Mouse (Mus musculus) forebrain, embryonic 12.5 days (tissue): ENCODE results near the gene Pja2. TPM values are rescaled to one million over a fixed set of nuclear protein-coding genes. Genes with fewer than 3 reads are reported as not detected.

Source experiments
- ATAC-seq: fragments of 200-750 bp; cut with Nextera tagmentation; 2 replicates; pipeline ENCODE4 v1.8.0; 2017; ENCODE audit warnings: moderate TSS enrichment; ENCODE audit not compliant: low FRiP score
- H3K27ac ChIP-seq: fragments of 300-500 bp; sonication (generic); 2 replicates; pipeline ENCODE4 v1.5.1; 2016; ENCODE audit warnings: mild to moderate bottlenecking
- H3K27me3 ChIP-seq: fragments of 300-500 bp; sonication (generic); 2 replicates; pipeline ENCODE4 v1.6.1; 2016; ENCODE audit warnings: mild to moderate bottlenecking
- H3K36me3 ChIP-seq: fragments of 300-500 bp; sonication (generic); replicated peaks from 2 replicates; pipeline ENCODE4 v1.6.1; 2016; ENCODE audit warnings: mild to moderate bottlenecking
- H3K4me1 ChIP-seq: fragments of 300-500 bp; sonication (generic); 2 replicates; pipeline ENCODE4 v1.6.1; 2016
- H3K4me2 ChIP-seq: fragments of 300-500 bp; sonication (generic); 2 replicates; pipeline ENCODE4 v1.6.1; 2016; ENCODE audit warnings: mild to moderate bottlenecking, moderate library complexity
- H3K4me3 ChIP-seq: fragments of 300-500 bp; sonication (generic); replicated peaks from 2 replicates; pipeline ENCODE4 v1.5.1; 2016; ENCODE audit warnings: mild to moderate bottlenecking
- H3K9ac ChIP-seq: fragments of 300-500 bp; sonication (generic); 2 replicates; pipeline ENCODE4 v1.6.1; 2016; ENCODE audit warnings: mild to moderate bottlenecking
- H3K9me3 ChIP-seq: fragments of 300-500 bp; sonication (generic); 2 replicates; pipeline ENCODE4 v1.6.1; 2016
- WGBS: fragments of 180-500 bp; shearing (Covaris S2); methylation state at CpG from one replicate; pipeline ENCODE4 v1.1.7; 2016; 5-methylcytosine and 5-hydroxymethylcytosine counted together
- polyA plus RNA-seq: library from polyadenylated mRNA; unstranded; fragments of >200 nt; fragmentation: Nextera tagmentation; extraction: Ambion mirVana; gene quantifications from 2 replicates; pipeline ENCODE4 v1.2.1, GENCODE M21; 2016

Pja2 gene
- polyA plus RNA-seq, result 84.2 and 87.0 TPM in 2 replicates

- ATAC-seq, result peak; percentile 100
- H3K4me3 ChIP-seq, result peak within 1 kb of the TSS; percentile 93
- H3K9me3 ChIP-seq, result no peaks in the 10 kb centered on the region
- H3K27me3 ChIP-seq, result no peaks in the 10 kb centered on the region
- no peaks in the 10 kb centered on the region for H3K36me3 ChIP-seq
- peak within 1 kb of the TSS; percentile 96 for H3K9ac ChIP-seq
- H3K4me2 ChIP-seq, result peak within 1 kb of the TSS; percentile 80
- WGBS, result under 1% methylated on average over 41 of the region's 60 CpGs
- peaks cover 12% of the 10 kb centered on the region for H3K4me1 ChIP-seq
- H3K27ac ChIP-seq, result peak within 1 kb of the TSS; percentile 98
These were observed at the start of gene Pja2 for GRCm38 (mm10) chr17:64331898-64332769. Gene Pja2 (minus strand): TSS chr17:64331916.

- Histone ChIP-seq H3K4me3 (no peak overlapping the region), H3K9me3 (no peaks in the 10 kb centered on the region), H3K9ac (no peak overlapping the region), H3K36me3 (no peaks in the 10 kb centered on the region), H3K27ac (no peak overlapping the region), H3K27me3 (no peaks in the 10 kb centered on the region), H3K4me2 (no peak overlapping the region), H3K4me1 (no peaks in the 10 kb centered on the region)
- peak; percentile 85; the same call in 1 of the 2 replicates for ATAC-seq
- WGBS, result 66% methylated on average over 4 of the region's 4 CpGs
These were observed 43.6 kb upstream of the Pja2 start for GRCm38 (mm10) chr17:64375327-64375726.

DNA sequence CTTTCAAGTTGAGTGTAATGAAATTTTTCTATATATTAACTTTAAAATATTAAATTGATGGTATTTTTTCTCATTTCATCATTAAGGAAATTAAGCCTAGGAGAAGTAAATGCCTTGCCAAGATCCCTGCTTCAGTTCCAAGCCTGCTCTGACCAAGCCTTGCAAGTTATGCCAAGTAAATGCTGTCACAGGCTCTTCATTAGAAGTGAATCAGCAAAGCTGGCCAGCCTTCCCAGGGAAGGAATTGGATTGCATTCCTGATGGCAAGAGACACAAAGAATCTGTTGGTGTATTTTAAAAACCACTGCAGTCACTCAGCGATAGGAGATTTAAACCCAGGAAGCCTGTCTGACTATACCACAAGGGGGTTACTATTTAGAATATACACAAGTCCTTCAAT, 32.0 kb upstream of the Pja2 start:
- 87% methylated on average over 1 of the region's 1 CpGs for WGBS
- H3K4me3 ChIP-seq, result no peak overlapping the region
- no peak overlapping the region for H3K27ac ChIP-seq
- H3K9ac ChIP-seq, result no peak overlapping the region
- H3K27me3 ChIP-seq, result no peaks in the 10 kb centered on the region
- no peaks in the 10 kb centered on the region; the same call in 1 of the 2 replicates for H3K4me1 ChIP-seq
- no peaks in the 10 kb centered on the region for H3K36me3 ChIP-seq
- ATAC-seq, result no peak
- H3K9me3 ChIP-seq, result no peaks in the 10 kb centered on the region
- no peak overlapping the region for H3K4me2 ChIP-seq

- Histone ChIP-seq H3K4me1 (no peaks in the 10 kb centered on the region; the same call in 1 of the 2 replicates), H3K36me3 (no peaks in the 10 kb centered on the region), H3K27ac (no peak overlapping the region), H3K9ac (no peak overlapping the region), H3K9me3 (no peaks in the 10 kb centered on the region), H3K27me3 (no peaks in the 10 kb centered on the region), H3K4me3 (no peak overlapping the region), H3K4me2 (no peak overlapping the region)
- 54% methylated on average over 5 of the region's 5 CpGs for WGBS
- ATAC-seq, result no peak
These were observed 30.9 kb upstream of the Pja2 start for GRCm38 (mm10) chr17:64362570-64362969.

- H3K9me3 ChIP-seq, result no peaks in the 10 kb centered on the region
- no peak overlapping the region for H3K4me3 ChIP-seq
- no peak overlapping the region for H3K27ac ChIP-seq
- no peaks in the 10 kb centered on the region; the same call in 1 of the 2 replicates for H3K4me1 ChIP-seq
- no peaks in the 10 kb centered on the region for H3K27me3 ChIP-seq
- H3K9ac ChIP-seq, result no peak overlapping the region
- 83% methylated on average over 3 of the region's 3 CpGs for WGBS
- ATAC-seq, result no peak
- no peak overlapping the region for H3K4me2 ChIP-seq
- no peaks in the 10 kb centered on the region for H3K36me3 ChIP-seq
These were observed 30.3 kb upstream of the Pja2 start for GRCm38 (mm10) chr17:64361911-64362425.

GRCm38 (mm10) chr17:64353940-64354339, 22.2 kb upstream of the Pja2 start:
- Histone ChIP-seq H3K27ac (no peak overlapping the region), H3K4me1 (no peaks in the 10 kb centered on the region), H3K36me3 (no peaks in the 10 kb centered on the region), H3K4me3 (no peak overlapping the region), H3K9me3 (no peaks in the 10 kb centered on the region), H3K4me2 (no peak overlapping the region), H3K27me3 (no peaks in the 10 kb centered on the region), H3K9ac (no peak overlapping the region)
- ATAC-seq, result no peak
- 93% methylated on average over 7 of the region's 7 CpGs for WGBS

- Histone ChIP-seq H3K27me3 (no peaks in the 10 kb centered on the region), H3K27ac (no peak overlapping the region), H3K4me3 (no peak overlapping the region), H3K4me1 (no peaks in the 10 kb centered on the region), H3K9me3 (no peaks in the 10 kb centered on the region), H3K9ac (no peak overlapping the region), H3K4me2 (no peak overlapping the region; the same call in 1 of the 2 replicates), H3K36me3 (no peaks in the 10 kb centered on the region)
- peak; percentile 57 for ATAC-seq
- 56% methylated on average over 17 of the region's 17 CpGs for WGBS
These were observed 14.4 kb upstream of the Pja2 start for GRCm38 (mm10) chr17:64346135-64346534.

DNA sequence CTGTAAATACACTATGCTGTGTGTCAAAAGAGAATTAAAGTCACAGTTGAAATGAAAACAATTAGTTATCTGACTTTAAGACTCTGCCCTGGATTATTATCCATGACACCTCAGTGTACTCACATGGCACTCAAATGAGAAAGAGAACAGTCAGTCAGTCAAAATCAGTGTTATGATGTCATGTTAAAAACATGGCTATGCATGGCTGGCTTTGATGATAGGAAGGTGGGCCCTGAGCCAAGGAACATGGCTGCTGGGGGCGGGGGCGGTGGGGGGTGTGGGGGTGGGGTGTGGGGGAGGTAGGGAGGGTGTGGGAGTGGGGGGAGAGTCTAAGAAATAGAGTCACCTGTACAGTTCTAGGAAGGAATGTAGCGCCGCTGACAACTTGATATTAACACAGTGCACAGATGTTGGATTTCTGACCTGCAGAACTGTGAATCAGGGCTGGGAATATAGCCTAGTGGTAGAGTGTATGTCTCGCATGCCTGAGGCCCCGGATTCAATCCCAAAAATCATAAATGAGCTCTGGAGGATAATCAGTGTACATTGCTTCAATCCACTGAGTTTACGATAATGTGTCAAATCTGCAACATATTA, 13.0 kb upstream of the Pja2 start:
- 93% methylated on average over 7 of the region's 7 CpGs for WGBS

DNA sequence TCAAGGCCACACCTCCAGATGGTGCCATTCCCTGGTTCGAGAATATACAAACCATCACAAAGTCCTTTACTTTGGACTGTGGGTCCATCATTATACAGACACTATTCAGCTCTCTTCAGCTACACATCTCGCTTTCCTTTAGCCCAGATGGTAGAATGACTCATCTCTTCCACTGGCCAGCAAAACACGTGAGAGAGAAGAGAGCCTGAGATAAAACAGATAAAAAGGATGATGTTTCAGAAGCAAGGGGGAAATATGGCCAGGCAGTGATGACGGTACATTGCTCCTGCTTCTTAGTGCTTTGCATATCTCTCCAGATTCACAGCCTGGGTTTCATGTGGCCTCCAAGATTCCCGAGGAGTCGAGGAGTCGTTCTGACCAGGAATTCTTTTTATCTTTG, 10.0 kb upstream of the Pja2 start:
- no peak for ATAC-seq
- no peaks in the 10 kb centered on the region for H3K27me3 ChIP-seq
- H3K36me3 ChIP-seq, result no peaks in the 10 kb centered on the region
- H3K27ac ChIP-seq, result no peak overlapping the region
- no peak overlapping the region for H3K4me2 ChIP-seq
- no peaks in the 10 kb centered on the region for H3K4me1 ChIP-seq
- no peaks in the 10 kb centered on the region for H3K9me3 ChIP-seq
- 74% methylated on average over 7 of the region's 7 CpGs for WGBS
- H3K4me3 ChIP-seq, result no peak overlapping the region
- H3K9ac ChIP-seq, result no peak overlapping the region

More for the DNA sequence above, 13.0 kb upstream of the Pja2 start:
- no peak for ATAC-seq
- Histone ChIP-seq H3K9me3 (no peaks in the 10 kb centered on the region), H3K9ac (no peak overlapping the region), H3K4me2 (no peak overlapping the region), H3K27ac (no peak overlapping the region), H3K36me3 (no peaks in the 10 kb centered on the region), H3K4me1 (no peaks in the 10 kb centered on the region), H3K4me3 (no peak overlapping the region), H3K27me3 (no peaks in the 10 kb centered on the region)

GRCm38 (mm10) chr17:64339752-64340151, 8.0 kb upstream of the Pja2 start:
- Histone ChIP-seq H3K4me2 (no peak overlapping the region), H3K9ac (no peak overlapping the region), H3K9me3 (no peaks in the 10 kb centered on the region), H3K4me3 (no peak overlapping the region), H3K4me1 (no peaks in the 10 kb centered on the region), H3K27me3 (no peaks in the 10 kb centered on the region), H3K36me3 (no peaks in the 10 kb centered on the region), H3K27ac (no peak overlapping the region)
- WGBS, result 78% methylated on average over 5 of the region's 5 CpGs
- no peak for ATAC-seq

GRCm38 (mm10) chr17:64337220-64337619, 5.5 kb upstream of the Pja2 start:
- H3K4me1 ChIP-seq, result peaks cover 4% of the 10 kb centered on the region; the same call in 1 of the 2 replicates
- no peak overlapping the region for H3K4me2 ChIP-seq
- no peak overlapping the region for H3K27ac ChIP-seq
- no peaks in the 10 kb centered on the region for H3K36me3 ChIP-seq
- no peak overlapping the region; the same call in 1 of the 2 replicates for H3K9ac ChIP-seq
- 78% methylated on average over 4 of the region's 4 CpGs for WGBS
- H3K27me3 ChIP-seq, result no peaks in the 10 kb centered on the region
- H3K4me3 ChIP-seq, result no peak overlapping the region
- no peak for ATAC-seq
- no peaks in the 10 kb centered on the region for H3K9me3 ChIP-seq

- no peaks in the 10 kb centered on the region for H3K36me3 ChIP-seq
- no peak overlapping the region for H3K9ac ChIP-seq
- ATAC-seq, result no peak
- H3K9me3 ChIP-seq, result no peaks in the 10 kb centered on the region
- no peak overlapping the region for H3K27ac ChIP-seq
- 91% methylated on average over 4 of the region's 4 CpGs for WGBS
- H3K4me3 ChIP-seq, result no peak overlapping the region
- H3K4me2 ChIP-seq, result no peak overlapping the region
- peaks cover 12% of the 10 kb centered on the region for H3K4me1 ChIP-seq
- no peaks in the 10 kb centered on the region for H3K27me3 ChIP-seq
These were observed 2.2 kb upstream of the Pja2 start for GRCm38 (mm10) chr17:64333956-64334355.
